Mouse (Mus musculus) left cerebral cortex, adult 2 months (tissue): ENCODE results near the gene Ubc. TPM values are rescaled to one million over a fixed set of nuclear protein-coding genes. Genes with fewer than 3 reads are reported as not detected.
"Not testable (repeated sequence)": the region's sequence is repeated elsewhere in the genome, so short reads cannot be mapped to it uniquely, and the experiment has no call there.

Experiments used
- DNase-seq, 2 experiments: peaks; one replicate each; pipeline ENCODE4 v3.0.0; 2021 to 2022; ENCODE audit warnings: low spot score in 2 of 2, mixed read lengths in 1 of 2; ENCODE audit errors: extremely low spot score in 1 of 2
- H3K27ac ChIP-seq: fragments of 200-600 bp; 2 replicates; pipeline ENCODE4 v1.8.1; 2022
- H3K4me3 ChIP-seq: fragments of 200-600 bp; 2 replicates; pipeline ENCODE4 v1.8.1; 2022
- CTCF ChIP-seq: fragments of 200-600 bp; IDR thresholded peaks from 2 replicates; pipeline ENCODE4 v1.8.1; 2022; ENCODE audit warnings: antibody characterized with exemption, mild to moderate bottlenecking, moderate library complexity
- intact Hi-C: fragments of 180-260 bp; cut with DNase I; formaldehyde crosslinking; loops from one replicate; pipeline ENCODE4 v1.15.1; 2025
- long read RNA-seq, 2 experiments: library from polyadenylated mRNA; stranded (forward); transcript quantifications; one replicate each; pipeline ENCODE4 v2.0.0; 2021; ENCODE audit warnings: borderline mapping rate in 2 of 2
- total RNA-seq, 2 experiments: library from RNA; stranded (reverse); gene quantifications; 2 replicates each; pipeline ENCODE4 v1.2.3; 2021

The Ubc gene
- 100 to 1,000 TPM; 846 to 851 TPM for total RNA-seq
- long read RNA-seq, experiment 1, transcript Ubc-202 (2 exons, 2,618 nt): major isoform, 413 of 789 reads
- long read RNA-seq, experiment 1, partial matches to known transcripts: 267 of 789 reads
- long read RNA-seq, experiment 1, other reads (novel, unspliced or antisense): 106 of 789 reads
- long read RNA-seq, experiment 2, transcript Ubc-202 (2 exons, 2,618 nt): major isoform, 267 of 582 reads
- long read RNA-seq, experiment 2, partial matches to known transcripts: 220 of 582 reads
- long read RNA-seq, experiment 2, other reads (novel, unspliced or antisense): 93 of 582 reads

DNA sequence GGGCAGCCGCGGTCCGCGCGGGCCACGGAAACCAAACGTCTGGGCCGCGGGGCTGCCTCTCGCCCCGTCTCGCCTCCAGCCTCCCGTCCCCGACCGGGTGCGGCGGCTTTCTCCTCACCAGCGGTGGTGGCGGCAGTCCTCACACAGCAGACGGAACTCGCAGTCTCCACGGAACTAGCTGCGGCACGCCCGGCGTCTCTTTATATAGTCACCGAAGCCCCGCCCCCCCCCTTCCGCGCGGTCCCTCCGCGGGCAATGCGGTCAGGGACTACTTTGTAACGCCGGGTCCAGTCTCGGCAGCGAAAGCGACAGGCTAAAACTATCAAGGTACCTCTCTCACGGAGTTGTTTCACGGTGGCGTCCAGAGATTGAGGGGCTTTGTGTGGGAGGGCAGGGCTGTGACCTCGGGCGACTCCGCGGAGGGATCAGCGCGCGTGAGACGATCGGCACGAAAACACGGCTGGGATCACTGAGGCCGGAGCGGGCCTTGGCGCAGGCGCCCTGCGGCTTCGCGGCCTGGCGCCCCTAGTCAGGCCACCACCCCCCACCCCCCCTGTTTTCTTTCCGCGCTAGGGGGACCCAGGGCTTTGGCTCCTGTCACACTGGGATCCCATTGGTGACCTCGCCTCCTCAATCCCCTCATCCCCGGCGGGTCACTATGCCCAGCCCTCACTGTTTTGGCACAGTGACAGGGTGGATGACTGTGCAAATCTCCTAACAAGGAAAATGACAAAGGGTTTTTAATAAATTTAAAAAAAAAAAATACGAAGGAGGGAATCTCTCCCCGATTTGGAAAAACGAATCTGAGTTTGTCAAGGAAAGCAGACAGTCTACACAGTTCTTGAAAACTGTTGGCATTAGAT, at the start of gene Ubc:
Ubc (minus strand) TSS at position 624 of the 863 bp plus-strand sequence.
- peak within 1 kb of the TSS; percentile 100 for H3K27ac ChIP-seq
- no peak for TF ChIP-seq CTCF
- peak; percentile 81 to 82 for DNase-seq
- H3K4me3 ChIP-seq: peak within 1 kb of the TSS; percentile 98
- intact Hi-C loops: loop anchor here (1.0 kb wide), 1 partner anchor 15 kb away; no protein-coding TSS in a partner anchor

DNA sequence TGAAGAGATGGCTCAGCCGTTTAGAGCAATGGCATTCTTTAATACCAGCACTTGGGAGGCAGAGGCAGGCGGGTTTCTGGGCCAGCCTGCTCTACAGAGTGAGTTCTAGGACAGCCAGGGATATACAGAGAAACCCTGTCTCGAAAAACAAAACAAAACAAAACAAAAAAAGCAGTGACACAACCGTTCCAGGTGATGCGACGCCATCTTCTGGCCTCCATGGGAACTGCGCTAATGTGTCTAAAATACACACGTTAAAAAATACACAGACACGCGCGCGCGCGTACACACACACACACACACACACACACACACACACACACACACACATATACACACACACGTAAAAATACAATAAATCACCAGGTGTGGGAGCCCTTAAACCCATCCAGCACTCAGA, 44.3 kb upstream of the Ubc start:
- DNase-seq, H3K27ac ChIP-seq, intact Hi-C loops: not testable (repeated sequence)
- H3K4me3 ChIP-seq: peak overlapping the region; percentile 74
- TF ChIP-seq CTCF: peak; percentile 3; the same call in 1 of the 2 replicates

DNA sequence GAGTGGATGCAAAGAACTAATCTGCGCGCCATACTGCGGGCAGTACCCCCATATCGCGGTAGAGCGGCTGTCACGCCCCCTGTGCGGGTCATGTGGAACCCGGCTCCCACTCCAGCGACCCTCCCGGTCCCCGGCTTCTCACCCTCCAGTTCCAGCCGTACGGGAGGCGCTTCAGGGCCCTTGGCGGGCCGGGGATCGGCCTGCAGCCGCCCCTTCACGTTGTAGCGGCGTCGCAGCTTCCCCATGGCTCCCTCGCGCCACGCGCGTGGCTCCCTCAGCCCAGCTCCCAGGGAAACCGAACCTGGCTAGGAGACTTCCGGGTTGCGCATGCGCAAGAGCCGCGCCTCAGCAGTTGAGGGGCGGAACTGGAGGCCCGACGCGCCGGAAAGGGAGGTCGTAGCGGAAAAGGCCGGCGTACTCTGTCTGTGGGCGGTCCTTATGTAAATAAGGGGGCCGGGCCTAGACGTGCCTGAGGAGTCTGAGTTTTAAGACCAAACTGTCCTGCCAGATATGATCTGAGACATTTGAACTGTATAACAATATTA, 43.9 kb upstream of the Ubc start, which contains the start of gene Dhx37:
Dhx37 (minus strand) TSS at position 329 of the 545 bp plus-strand sequence.
- no peak for TF ChIP-seq CTCF
- peak; percentile 90 to 93 for DNase-seq
- Histone ChIP-seq H3K4me3 (peak within 1 kb of the TSS; percentile 74), H3K27ac (peak within 1 kb of the TSS; percentile 76)
- intact Hi-C loops: no loop called here

DNA sequence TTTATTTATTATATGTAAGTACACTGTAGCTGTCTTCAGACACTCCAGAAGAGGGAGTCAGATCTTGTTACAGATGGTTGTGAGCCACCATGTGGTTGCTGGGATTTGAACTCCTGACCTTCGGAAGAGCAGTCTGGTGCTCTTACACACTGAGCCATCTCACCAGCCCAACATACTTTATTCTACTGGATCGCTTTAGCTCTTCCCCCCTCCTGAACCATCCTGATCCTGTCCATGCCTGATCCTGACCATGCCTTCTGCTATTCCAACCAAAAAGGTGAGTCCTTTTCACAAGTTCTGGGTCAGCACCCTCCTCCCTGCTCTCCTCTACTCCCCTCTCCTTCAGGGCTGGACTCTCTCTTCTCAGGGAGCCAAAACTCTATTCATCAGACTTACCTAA, 42.3 kb upstream of the Ubc start:
- H3K4me3 ChIP-seq, H3K27ac ChIP-seq, DNase-seq, intact Hi-C loops: not testable (repeated sequence)

DNA sequence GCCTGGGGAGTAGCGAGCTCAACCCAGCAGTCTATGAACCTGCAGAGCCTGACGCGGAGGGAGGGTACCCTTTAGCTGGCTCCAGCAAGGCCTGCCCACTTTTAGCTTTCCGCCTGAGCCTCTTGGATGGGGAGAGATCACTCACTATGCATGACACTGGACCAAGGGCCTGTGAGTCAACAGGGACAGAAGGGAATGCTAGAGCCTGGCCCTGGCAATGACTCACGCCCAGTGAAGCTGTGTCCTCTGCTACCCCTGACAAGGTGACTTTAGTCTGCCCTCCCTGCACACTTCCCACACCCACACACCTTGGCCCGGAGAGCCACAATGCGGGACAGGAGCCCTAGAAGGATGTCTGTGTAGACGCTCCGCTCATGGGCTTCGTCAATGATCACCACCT, 36.3 kb upstream of the Ubc start:
- no peak for TF ChIP-seq CTCF
- DNase-seq: no peak
- Histone ChIP-seq H3K4me3 (no peak overlapping the region), H3K27ac (no peak overlapping the region)
- intact Hi-C loops: no loop called here

DNA sequence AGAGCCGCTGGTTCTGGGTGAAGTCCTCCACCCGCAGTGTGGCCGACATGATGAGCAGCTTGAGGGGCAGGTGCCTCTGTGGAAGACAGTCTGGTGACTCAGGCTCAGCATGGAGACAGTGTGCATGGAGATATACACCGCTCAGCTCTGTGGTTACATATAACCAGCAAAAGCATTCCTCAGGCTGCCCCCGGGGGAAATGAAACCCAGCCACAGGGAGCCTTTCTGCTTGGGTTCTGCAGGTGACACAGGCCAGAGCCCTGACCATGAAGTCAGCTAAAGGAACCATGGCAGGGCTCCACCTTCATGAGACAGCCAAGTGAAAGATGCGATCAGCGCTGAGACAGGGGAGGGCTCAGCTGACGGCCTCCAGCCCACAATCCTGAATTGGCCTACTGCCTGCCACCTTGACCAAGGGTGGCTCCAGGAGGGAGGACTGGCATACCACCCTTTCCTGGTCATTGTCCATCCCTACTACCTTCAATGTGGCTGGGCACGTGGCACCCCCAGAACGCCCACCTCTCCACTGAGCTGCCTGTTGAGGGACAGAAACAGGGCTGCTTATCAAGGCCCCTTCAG, 35.8 kb upstream of the Ubc start:
- intact Hi-C loops: no loop called here
- DNase-seq: no peak
- H3K4me3 ChIP-seq: no peak overlapping the region
- TF ChIP-seq CTCF: no peak
- H3K27ac ChIP-seq: no peak overlapping the region

DNA sequence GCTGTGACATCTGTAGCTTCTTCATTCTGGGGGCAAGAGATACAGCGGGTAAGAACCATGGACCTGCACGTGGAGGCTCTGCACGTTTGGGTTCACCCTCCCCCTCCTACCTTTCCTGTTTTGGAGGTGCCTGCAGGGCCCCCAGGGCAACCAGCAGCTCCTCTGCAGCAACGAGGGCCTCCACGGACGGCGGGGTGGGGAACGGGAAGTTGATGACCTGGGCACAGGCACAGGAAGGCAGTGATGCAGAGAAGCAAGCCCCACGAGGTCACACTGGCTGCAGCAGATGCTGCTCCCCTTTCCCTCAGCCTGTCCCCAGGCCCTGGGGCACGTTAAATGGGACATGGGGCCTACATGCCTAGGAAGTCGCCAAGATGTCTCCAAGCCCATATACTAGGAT, 29.1 kb upstream of the Ubc start:
- Histone ChIP-seq H3K4me3 (no peak overlapping the region), H3K27ac (no peak overlapping the region)
- TF ChIP-seq CTCF: no peak
- no peak for DNase-seq
- intact Hi-C loops: no loop called here

DNA sequence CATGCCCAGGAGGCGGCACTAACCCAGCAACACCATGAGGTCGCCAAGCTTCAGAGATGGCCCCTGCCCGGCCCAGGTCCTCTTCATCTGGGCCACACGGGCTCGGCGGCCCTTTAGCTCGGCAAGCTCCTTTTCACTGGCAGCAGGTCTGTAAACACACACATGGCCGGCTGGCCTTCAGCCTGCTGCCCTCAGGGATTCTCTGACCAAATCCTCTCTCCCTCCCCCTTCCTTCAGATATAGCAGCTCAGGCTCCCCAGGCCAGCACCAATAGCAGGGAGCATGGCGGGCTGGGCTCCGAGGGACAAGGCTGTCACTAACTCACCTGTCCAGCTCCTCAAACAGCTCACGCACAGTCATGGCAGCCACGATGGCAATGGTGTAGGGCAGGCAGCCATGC, 28.6 kb upstream of the Ubc start:
- DNase-seq: no peak
- H3K27ac ChIP-seq: no peak overlapping the region
- H3K4me3 ChIP-seq: no peak overlapping the region
- intact Hi-C loops: no loop called here
- TF ChIP-seq CTCF: no peak

DNA sequence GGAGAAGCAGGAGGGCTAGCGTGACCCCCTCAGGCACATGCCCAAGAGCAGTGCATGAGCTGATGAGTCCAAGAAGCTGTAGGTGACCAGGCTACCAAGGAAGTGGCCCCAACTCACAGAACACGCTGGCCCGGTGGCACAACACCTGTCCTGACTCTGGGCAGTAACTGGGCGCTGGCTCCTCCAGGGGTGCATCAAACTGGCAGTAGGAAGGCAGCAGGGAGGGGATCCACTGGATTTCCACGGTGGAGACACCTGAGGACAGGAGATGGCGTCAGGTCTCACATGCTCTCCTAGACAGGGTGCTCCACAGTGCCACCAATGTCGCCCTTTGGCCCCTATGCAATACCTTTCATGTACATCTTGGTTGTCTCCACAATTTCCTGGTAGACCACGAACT, 26.2 kb upstream of the Ubc start:
- no peak for DNase-seq
- Histone ChIP-seq H3K27ac (no peak overlapping the region), H3K4me3 (no peak overlapping the region)
- intact Hi-C loops: no loop called here
- TF ChIP-seq CTCF: no peak

DNA sequence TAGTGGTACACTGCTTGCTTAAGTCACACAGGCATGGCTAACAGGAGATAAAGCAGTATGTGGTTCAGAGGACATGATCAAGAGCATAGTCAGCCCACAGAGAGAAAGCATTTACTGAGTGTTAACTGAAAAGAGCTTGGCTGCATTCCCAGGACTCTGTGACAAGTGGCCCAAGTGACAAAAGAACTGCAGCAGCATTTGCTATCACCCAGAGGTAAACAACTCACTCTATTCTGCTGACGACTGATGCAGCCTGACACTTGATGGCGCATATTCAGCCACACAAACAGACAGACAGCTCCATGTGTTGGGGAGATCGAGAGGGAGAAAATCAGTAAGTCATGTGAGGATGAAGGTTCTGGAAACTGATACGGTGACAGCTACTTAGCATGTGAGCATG, 23.8 kb upstream of the Ubc start:
- DNase-seq: no peak
- intact Hi-C loops: loop anchor here (2.0 kb wide), 1 partner anchor 49 kb away; no protein-coding TSS in a partner anchor
- Histone ChIP-seq H3K4me3 (no peak overlapping the region), H3K27ac (no peak overlapping the region)
- no peak for TF ChIP-seq CTCF

DNA sequence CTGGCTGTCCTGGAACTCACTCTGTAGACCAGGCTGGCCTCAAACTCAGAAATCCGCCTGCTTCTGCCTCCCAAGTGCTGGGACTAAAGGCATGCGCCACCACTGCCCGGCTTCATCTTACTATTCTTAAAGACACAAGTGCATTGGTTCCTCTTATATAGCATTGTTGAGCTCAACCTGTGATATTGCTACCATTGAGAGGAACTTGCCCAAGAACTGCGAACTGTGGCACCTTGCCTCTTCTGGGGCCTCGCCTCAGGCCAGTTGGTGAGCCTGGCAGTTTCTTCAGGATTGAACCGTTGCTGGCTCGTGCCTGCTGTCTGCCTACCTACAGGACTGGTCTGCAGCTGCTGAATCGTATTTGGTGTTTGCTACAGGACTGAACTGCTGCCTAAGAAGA, 22.5 kb upstream of the Ubc start:
- H3K4me3 ChIP-seq, DNase-seq, H3K27ac ChIP-seq: not testable (repeated sequence)
- intact Hi-C loops: loop anchor here (1.0 to 2.0 kb wide), 2 partner anchors 30 to 50 kb away; no protein-coding TSS in a partner anchor
